Mouse (Mus musculus): ENCODE measurements around the gene Nyap1.

Nyap1 gene

DNA sequence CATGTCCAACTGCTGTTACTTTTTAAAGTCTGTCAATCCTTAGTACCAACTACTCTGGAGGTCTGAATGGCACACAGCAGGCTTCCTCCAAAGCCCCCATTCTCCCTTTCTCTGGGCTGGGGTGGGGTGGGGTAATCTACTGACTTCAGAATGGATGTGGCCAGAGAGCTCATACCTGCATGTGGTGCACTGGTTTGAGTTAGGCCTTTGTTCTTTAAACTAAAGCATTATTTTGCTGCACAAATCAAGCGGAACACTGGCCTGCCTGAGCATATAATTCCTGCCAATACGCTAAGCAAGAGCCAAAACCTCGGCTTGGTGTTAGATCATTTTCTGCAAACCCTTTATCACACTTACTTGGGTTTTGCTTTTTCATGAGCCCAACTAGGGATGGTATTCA, 46.6 kb downstream of the Nyap1 start:
- TF ChIP-seq GATA4 (IDR thresholded peaks at IDR 0.05; ENCODE audit: insufficient replicate concordance, low read length) = no peak

GRCm38 (mm10) chr5:137691881-137692280, 49.5 kb downstream of the Nyap1 start:
- TF ChIP-seq GATA4 (IDR thresholded peaks at IDR 0.05; ENCODE audit: insufficient replicate concordance, low read length) = no peak

DNA sequence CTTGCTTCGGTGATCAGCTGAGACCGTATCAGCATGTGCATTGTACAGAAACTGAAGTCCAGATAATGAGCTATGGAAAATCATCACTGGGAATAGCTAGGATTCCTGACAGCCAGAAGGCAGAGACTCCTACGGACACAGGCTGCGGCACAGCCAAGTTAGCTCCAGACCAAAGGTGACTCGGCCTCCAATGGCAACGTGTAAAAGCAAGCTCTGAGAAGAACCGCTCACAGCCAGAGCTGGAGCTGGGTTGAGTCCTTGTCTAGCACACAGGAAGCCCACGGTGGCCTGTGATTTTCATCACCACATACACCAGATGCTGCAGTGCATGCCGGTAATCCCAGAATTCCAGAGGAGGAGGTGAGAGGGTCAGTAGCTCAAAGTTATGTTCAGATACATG, 50.9 kb downstream of the Nyap1 start:
- TF ChIP-seq GATA4 (IDR thresholded peaks at IDR 0.05; ENCODE audit: insufficient replicate concordance, low read length) = no peak

DNA sequence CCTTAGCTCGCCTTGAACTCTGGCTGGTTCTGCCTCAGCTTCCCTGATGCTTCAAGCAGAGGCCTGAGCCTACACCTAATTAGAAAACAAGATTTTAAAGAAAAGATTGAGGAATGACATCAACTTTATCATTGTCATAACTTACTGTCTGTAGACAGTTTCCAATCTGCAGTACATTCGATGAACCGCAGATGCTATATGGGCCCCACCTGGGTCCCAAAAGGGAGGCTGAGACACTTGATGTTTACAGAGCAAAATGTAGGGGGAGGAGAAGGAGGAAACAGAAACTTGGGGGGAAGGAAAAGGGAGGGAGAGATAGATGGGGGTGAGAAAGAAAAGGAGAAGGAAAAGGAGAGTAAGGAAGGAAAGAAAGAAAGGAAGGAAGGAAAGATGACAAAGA, 51.4 kb downstream of the Nyap1 start:
- TF ChIP-seq GATA4 (IDR thresholded peaks at IDR 0.05; ENCODE audit: insufficient replicate concordance, low read length) = no peak

GRCm38 (mm10) chr5:137686127-137686790, 55.1 kb downstream of the Nyap1 start:
- TF ChIP-seq GATA4 (IDR thresholded peaks at IDR 0.05; ENCODE audit: insufficient replicate concordance, low read length) = peak; percentile 28; the same call in 1 of the 2 replicates

DNA sequence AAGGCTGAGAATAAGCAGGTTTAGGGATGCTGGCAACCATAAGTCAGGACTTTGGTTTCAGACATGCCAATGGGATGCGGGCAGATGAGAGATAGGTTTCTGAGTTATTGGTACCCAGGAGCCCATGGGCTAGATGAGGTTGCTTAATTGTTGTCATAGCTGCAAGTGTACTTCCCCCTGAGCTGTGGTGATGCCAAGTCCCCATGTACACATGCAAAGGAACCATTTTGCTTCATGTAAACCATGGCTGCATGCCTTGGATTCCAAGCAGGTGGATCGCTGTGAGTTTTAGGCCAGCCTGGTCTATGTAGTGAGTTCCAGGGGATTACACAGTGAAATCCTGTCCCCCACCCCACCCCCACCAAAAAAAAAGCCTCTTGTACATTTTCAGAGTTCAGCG, 55.8 kb downstream of the Nyap1 start:
- no peak for TF ChIP-seq GATA4 (IDR thresholded peaks at IDR 0.05; ENCODE audit: insufficient replicate concordance, low read length)

- TF ChIP-seq GATA4 (IDR thresholded peaks at IDR 0.05; ENCODE audit: insufficient replicate concordance, low read length) = no peak
Observed at GRCm38 (mm10) chr5:137684294-137685123, 56.9 kb downstream of the Nyap1 start, which contains the start of gene Agfg2. Gene Agfg2, minus strand, starts transcription at chr5:137684726.

DNA sequence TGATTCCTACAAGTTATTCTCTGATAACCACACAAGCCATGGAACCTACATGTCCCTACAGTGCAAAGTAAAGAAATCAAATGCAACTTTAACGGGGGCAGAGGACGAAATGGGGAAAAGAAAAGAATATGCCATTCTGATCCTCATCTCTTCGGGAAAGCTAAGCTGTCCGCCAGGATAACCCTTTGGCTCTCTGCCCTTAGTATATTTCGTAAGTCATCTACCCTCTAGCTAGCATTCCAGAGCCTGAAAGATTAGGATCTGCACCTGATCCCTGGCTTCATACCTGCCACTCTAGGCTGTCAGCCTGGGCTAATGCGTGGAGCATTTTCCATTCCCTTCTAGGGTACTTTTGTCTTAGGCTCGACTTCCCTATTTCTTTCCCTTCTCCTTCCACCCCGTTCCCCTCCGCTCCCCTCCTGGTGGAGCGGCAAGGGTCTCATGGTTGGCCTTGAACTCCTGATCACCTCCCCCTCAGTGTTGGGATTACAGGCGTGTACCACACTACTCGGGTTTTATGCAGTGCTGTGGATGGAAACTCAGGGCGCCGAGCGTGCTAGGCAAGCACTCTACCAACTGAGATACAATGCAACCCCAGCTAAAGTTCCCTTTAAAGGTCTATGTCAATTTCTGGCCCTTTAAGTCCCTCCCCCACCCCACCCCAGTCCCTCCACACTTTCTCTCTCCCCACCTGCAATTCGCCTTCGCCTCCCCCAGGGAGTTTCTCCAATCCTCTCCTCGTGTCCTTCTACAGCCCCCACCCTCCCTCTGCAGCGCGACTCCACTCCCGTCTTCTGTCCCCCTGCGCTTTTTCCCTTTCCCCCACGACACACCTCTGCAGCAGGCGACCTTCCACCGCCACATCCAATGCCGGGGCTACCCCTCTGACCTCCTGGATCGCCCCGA, 57.8 kb downstream of the Nyap1 start:
- peak; percentile 97 for TF ChIP-seq GATA4 (IDR thresholded peaks at IDR 0.05; ENCODE audit: insufficient replicate concordance, low read length)

GRCm38 (mm10) chr5:137682526-137682925, 58.9 kb downstream of the Nyap1 start:
- TF ChIP-seq GATA4 (IDR thresholded peaks at IDR 0.05; ENCODE audit: insufficient replicate concordance, low read length) = no peak
